In the genomic region with DNA sequence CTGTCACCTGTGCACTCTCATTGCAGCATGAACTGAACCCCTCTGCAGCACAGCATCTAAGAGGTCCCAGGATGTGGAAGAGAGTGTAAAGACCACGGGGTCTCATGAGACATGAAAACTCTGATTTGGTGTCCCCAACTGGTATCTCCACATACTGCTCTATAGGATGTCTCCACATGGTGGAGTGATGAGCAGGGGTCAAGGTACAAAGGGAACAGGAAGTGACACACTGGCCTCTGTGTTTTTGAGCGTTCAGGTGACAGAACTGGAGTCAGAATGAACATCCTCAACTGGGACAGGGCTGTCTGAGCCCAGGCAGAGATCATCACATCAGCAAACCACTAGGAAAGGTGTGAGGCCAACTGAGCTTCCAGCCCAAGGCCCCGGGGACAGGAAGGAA, we compare ENCODE assay signal across 20 mouse cellular contexts. TPM values are rescaled to one million over a fixed set of nuclear protein-coding genes. Genes with fewer than 3 reads are reported as not detected.
DNase-seq lines count a peak whose midpoint lies in the region; ATAC-seq and TF ChIP-seq lines count a peak whose summit lies in the region.
"Had no signal": no experiment of that assay in that cellular context is flagged by ENCODE, and none has a peak within 500 bp of the region (broad histone marks: within the 10 kb centered on the region; RNA-seq: fewer than 3 reads in every experiment).

No protein-coding gene starts in this region.

- H3K4me1 ChIP-seq in kidney, postnatal 0 days (replicated peaks; ENCODE audit: insufficient read depth, low read length): 0 out of 2 replicates have a peak, but pooled peaks cover 12% of the 10 kb centered on the region
- peaks cover 90% of the 10 kb centered on the region for H3K4me1 ChIP-seq in neural tube, embryonic 13.5 days (replicated peaks)
- peaks cover 60% of the 10 kb centered on the region for H3K4me1 ChIP-seq in neural tube, embryonic 15.5 days

- H3K9ac ChIP-seq in kidney, postnatal 0 days (ENCODE audit: low read depth, low read length): no peak overlapping the region
- no peak overlapping the region for H3K9ac ChIP-seq in neural tube, embryonic 13.5 days
- no peak overlapping the region for H3K9ac ChIP-seq in neural tube, embryonic 15.5 days (replicated peaks)
- H3K9ac ChIP-seq: liver, embryonic 14.5 days; midbrain, embryonic 12.5 days had no signal

- no peak overlapping the region for H3K27ac ChIP-seq in kidney, postnatal 0 days
- 0 out of 2 replicates have a peak overlapping the region, but pooled peaks have one; percentile 39 for H3K27ac ChIP-seq in neural tube, embryonic 13.5 days (replicated peaks)
- H3K27ac ChIP-seq in neural tube, embryonic 15.5 days (replicated peaks): no peak overlapping the region
- H3K27ac ChIP-seq: gastrocnemius, adult 2 months; heart, embryonic 10.5 days; liver, embryonic 14.5 days; midbrain, embryonic 12.5 days had no signal

- H3K4me3 ChIP-seq in kidney, postnatal 0 days (replicated peaks; ENCODE audit: low read depth, low read length): no peak overlapping the region
- H3K4me3 ChIP-seq in neural tube, embryonic 13.5 days: no peak overlapping the region
- no peak overlapping the region for H3K4me3 ChIP-seq in neural tube, embryonic 15.5 days (replicated peaks)
- H3K4me3 ChIP-seq: gastrocnemius, adult 2 months; heart, embryonic 10.5 days; midbrain, embryonic 12.5 days had no signal

- 54% methylated on average over 3 of the region's 3 CpGs for WGBS in kidney, postnatal 0 days
- 78% methylated on average over 3 of the region's 3 CpGs for WGBS in neural tube, embryonic 13.5 days
- WGBS in neural tube, embryonic 15.5 days: 80% methylated on average over 3 of the region's 3 CpGs

- TF ChIP-seq CTCF in kidney, postnatal 0 days (IDR thresholded peaks at IDR 0.05; ENCODE audit: low read depth): 0 out of 2 replicates have a peak, but pooled peaks have one; percentile 21

- H3K9me3 ChIP-seq in kidney, postnatal 0 days (replicated peaks; ENCODE audit: low read length): no peaks in the 10 kb centered on the region
- H3K9me3 ChIP-seq in neural tube, embryonic 13.5 days: no peaks in the 10 kb centered on the region
- no peaks in the 10 kb centered on the region for H3K9me3 ChIP-seq in neural tube, embryonic 15.5 days (replicated peaks)
- H3K9me3 ChIP-seq: heart, embryonic 10.5 days; midbrain, embryonic 12.5 days had no signal

- no peak overlapping the region for H3K4me2 ChIP-seq in kidney, postnatal 0 days (ENCODE audit: low read length)
- no peak overlapping the region for H3K4me2 ChIP-seq in neural tube, embryonic 13.5 days
- no peak overlapping the region for H3K4me2 ChIP-seq in neural tube, embryonic 15.5 days
- H3K4me2 ChIP-seq: midbrain, embryonic 12.5 days had no signal

- intact Hi-C loops in left cerebral cortex, postnatal 4 days (cut with DNase I): no loop called here

- no peak for DNase-seq in kidney, postnatal 0 days (ENCODE audit: low spot score)
- no peak for DNase-seq in kidney, postnatal 36 days
- peak; percentile 22 for DNase-seq in ZHBTc4 (ENCODE audit: low read depth, low spot score)
- no peak for DNase-seq in left cerebral cortex, postnatal 4 days
- DNase-seq: adrenal gland, postnatal 10 days; gastrocnemius, adult 2 months; kidney, adult 18-20 months; kidney, postnatal 14 days; lung, postnatal 10 days; retina, postnatal 1 day; right cerebral cortex, postnatal 4 days; thymus, adult 2 months had no signal

- H3K36me3 ChIP-seq in kidney, postnatal 0 days (ENCODE audit: insufficient read depth, low read length): no peaks in the 10 kb centered on the region
- no peaks in the 10 kb centered on the region; the same call in 1 of the 2 replicates for H3K36me3 ChIP-seq in neural tube, embryonic 13.5 days
- no peaks in the 10 kb centered on the region for H3K36me3 ChIP-seq in neural tube, embryonic 15.5 days
- H3K36me3 ChIP-seq: heart, embryonic 10.5 days had no signal

- no peaks in the 10 kb centered on the region for H3K27me3 ChIP-seq in kidney, postnatal 0 days (ENCODE audit: insufficient read depth, low read length)
- no peaks in the 10 kb centered on the region for H3K27me3 ChIP-seq in neural tube, embryonic 13.5 days
- H3K27me3 ChIP-seq in neural tube, embryonic 15.5 days (replicated peaks): no peaks in the 10 kb centered on the region
- H3K27me3 ChIP-seq: midbrain, embryonic 12.5 days had no signal

- no peak for ATAC-seq in kidney, postnatal 0 days (replicated peaks; ENCODE audit: low FRiP score, low read depth)
- no peak for ATAC-seq in neural tube, embryonic 13.5 days (ENCODE audit: low read depth)
- ATAC-seq in neural tube, embryonic 15.5 days (ENCODE audit: low FRiP score): no peak
- no peak for ATAC-seq in erythroid progenitor cell, adult 5-6 weeks (replicated peaks; ENCODE audit: low FRiP score, poor library complexity, severe bottlenecking)
- ATAC-seq: forebrain, embryonic 14.5 days; hindbrain, embryonic 16.5 days had no signal

RNA-seq across cellular contexts. Expression of a gene that starts 15.3 kb away (rescaled TPM):
- 0.15 and 0.24 TPM in 2 replicates for polyA plus RNA-seq in kidney, postnatal 0 days (2015; fragmentation: Nextera tagmentation; extraction: Ambion mirVana)
- 11.5 and 12.6 TPM in 2 replicates for polyA plus RNA-seq in neural tube, embryonic 13.5 days (2015; fragmentation: Nextera tagmentation; extraction: Ambion mirVana)
- polyA plus RNA-seq in neural tube, embryonic 15.5 days (2015; fragmentation: Nextera tagmentation; extraction: Ambion mirVana): 2.6 and 3.3 TPM in 2 replicates
- not detected in 2 replicates for total RNA-seq in erythroid progenitor cell, adult 5-6 weeks (2015; ENCODE audit: low replicate concordance)
- total RNA-seq in erythroid progenitor cell, adult 5-6 weeks (2017; ENCODE audit: low replicate concordance): not detected in 2 replicates
- total RNA-seq in left cerebral cortex, postnatal 4 days (2021): 10 to 100 TPM in 1 of 2 experiments, 1 to 10 TPM in 1; 9.3 to 13.1 TPM
